Mouse (Mus musculus) stomach, embryonic 14.5 days (tissue): ENCODE measurements at regions not wholly inside any gene's neighbourhood (a gene's known extent, or its start where the extent isn't known, plus 50 kb on each side); places are given as distances from the start of the nearest gene placed in this dataset.

Experiments used
- ATAC-seq: fragments of 200-750 bp; cut with Nextera tagmentation; 2 replicates; pipeline ENCODE4 v1.8.0; 2017; ENCODE audit warnings: low read depth, moderate TSS enrichment; ENCODE audit not compliant: insufficient number of reproducible peaks, insufficient read depth, low FRiP score
- H3K27ac ChIP-seq: fragments of 300-500 bp; sonication (generic); 2 replicates; pipeline ENCODE4 v1.5.1; 2014; ENCODE audit warnings: mild to moderate bottlenecking, low read length, moderate library complexity, mixed read lengths
- H3K27me3 ChIP-seq: fragments of 300-500 bp; sonication (generic); 2 replicates; pipeline ENCODE4 v1.6.1; 2014; ENCODE audit warnings: low read length, control low read depth, mixed read lengths; ENCODE audit not compliant: control insufficient read depth, insufficient read depth
- H3K36me3 ChIP-seq: fragments of 300-500 bp; sonication (generic); 2 replicates; pipeline ENCODE4 v1.6.1; 2014; ENCODE audit warnings: mild to moderate bottlenecking, control low read depth, low read length, moderate library complexity, mixed read lengths; ENCODE audit not compliant: control insufficient read depth, insufficient read depth
- H3K4me1 ChIP-seq: fragments of 300-500 bp; sonication (generic); 2 replicates; pipeline ENCODE4 v1.6.1; 2014; ENCODE audit warnings: low read length, control low read depth, mixed read lengths; ENCODE audit not compliant: control insufficient read depth, insufficient read depth
- H3K4me2 ChIP-seq: fragments of 300-500 bp; sonication (generic); replicated peaks from 2 replicates; pipeline ENCODE4 v1.6.1; 2014; ENCODE audit warnings: low read depth, low read length, control low read depth
- H3K4me3 ChIP-seq: fragments of 300-500 bp; sonication (generic); 2 replicates; pipeline ENCODE4 v1.5.1; 2014; ENCODE audit warnings: low read depth, low read length, control low read depth
- H3K9ac ChIP-seq: fragments of 300-500 bp; sonication (generic); replicated peaks from 2 replicates; pipeline ENCODE4 v1.6.1; 2014; ENCODE audit warnings: low read depth, mild to moderate bottlenecking, control low read depth, low read length, moderate library complexity, mixed read lengths
- H3K9me3 ChIP-seq: fragments of 300-500 bp; sonication (generic); 2 replicates; pipeline ENCODE4 v1.6.1; 2016; ENCODE audit warnings: low read depth, low read length, control low read depth; ENCODE audit not compliant: control insufficient read depth
- WGBS: fragments of 180-500 bp; shearing (Covaris S2); extraction: QIAGEN DNeasy Blood & Tissue Kit; methylation state at CpG from one replicate; pipeline ENCODE4 v1.1.7; 2014; 5-methylcytosine and 5-hydroxymethylcytosine counted together

- H3K4me1 ChIP-seq, result no peaks in the 10 kb centered on the region
- no peak overlapping the region for H3K4me3 ChIP-seq
- WGBS, result 84% methylated on average over 19 of the region's 19 CpGs
- H3K9ac ChIP-seq, result no peak overlapping the region
- H3K4me2 ChIP-seq, result no peak overlapping the region
- H3K36me3 ChIP-seq, result no peaks in the 10 kb centered on the region
- no peak overlapping the region for H3K27ac ChIP-seq
- no peaks in the 10 kb centered on the region for H3K9me3 ChIP-seq
- ATAC-seq, result no peak
- no peaks in the 10 kb centered on the region for H3K27me3 ChIP-seq
Observed at GRCm38 (mm10) chr3:66746373-66747072, 234.7 kb upstream of the Rsrc1 start.

DNA sequence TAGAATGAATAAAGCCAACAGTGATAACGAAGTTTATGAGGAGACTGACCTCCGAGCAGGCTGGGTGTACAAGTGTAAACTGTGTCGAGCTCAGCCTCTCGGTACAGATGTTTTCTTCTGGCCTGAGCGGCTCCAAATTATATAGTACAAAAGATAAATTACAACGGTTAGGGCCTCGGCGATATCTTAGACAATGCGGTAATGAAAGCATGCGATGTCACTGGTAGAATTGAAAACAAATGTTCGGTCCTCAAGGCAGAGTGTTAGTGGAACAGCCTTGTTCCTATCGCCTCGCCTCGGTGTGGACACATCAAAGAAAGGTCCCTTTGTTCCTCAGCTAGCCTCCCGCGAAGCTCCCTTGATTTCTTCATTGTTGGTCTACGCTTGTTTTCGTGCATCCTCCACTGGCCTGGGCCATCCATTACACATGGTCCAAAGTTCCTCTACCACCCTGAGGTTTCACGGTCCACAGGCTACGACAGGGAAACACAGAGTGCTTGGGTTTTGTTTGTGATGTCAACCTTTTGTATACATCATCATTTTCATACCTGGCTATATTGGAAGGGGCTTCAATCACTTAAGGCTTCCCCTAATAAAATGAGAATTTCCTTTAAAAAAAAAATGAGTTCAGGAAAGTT is 234.0 kb upstream of the Rsrc1 start:
- no peak overlapping the region for H3K4me2 ChIP-seq
- no peak overlapping the region for H3K4me3 ChIP-seq
- H3K27me3 ChIP-seq, result no peaks in the 10 kb centered on the region
- H3K9me3 ChIP-seq, result no peaks in the 10 kb centered on the region
- H3K9ac ChIP-seq, result no peak overlapping the region
- 80% methylated on average over 20 of the region's 20 CpGs for WGBS
- no peak overlapping the region for H3K27ac ChIP-seq
- ATAC-seq, result no peak
- H3K4me1 ChIP-seq, result no peaks in the 10 kb centered on the region
- H3K36me3 ChIP-seq, result no peaks in the 10 kb centered on the region

GRCm38 (mm10) chr3:66758141-66758540 is 223.0 kb upstream of the Rsrc1 start:
- Histone ChIP-seq H3K4me1 (no peaks in the 10 kb centered on the region), H3K27ac (no peak overlapping the region), H3K4me2 (no peak overlapping the region), H3K9ac (no peak overlapping the region), H3K27me3 (no peaks in the 10 kb centered on the region), H3K4me3 (no peak overlapping the region), H3K36me3 (no peaks in the 10 kb centered on the region), H3K9me3 (no peaks in the 10 kb centered on the region)
- no peak for ATAC-seq
- 63% methylated on average over 3 of the region's 3 CpGs for whole genome bisulfite sequencing

DNA sequence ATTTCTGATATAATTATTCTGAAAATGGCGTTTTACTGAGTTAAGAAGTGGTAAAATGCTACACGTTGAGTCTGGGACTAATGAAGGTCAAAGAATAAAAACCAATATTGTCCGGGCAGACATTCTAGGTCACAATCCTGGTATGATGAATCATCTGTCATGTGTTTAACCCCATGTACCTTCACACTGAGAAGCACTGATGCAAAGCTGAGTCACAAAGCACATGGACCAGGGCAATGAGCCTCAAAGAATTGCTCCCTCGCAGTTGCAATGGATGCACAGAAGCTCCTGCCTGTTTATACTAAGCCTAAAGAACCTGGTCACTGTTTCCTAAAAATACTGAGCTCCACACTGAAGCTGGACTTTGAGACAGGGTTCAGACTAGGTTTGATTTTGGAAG is 221.3 kb upstream of the Rsrc1 start:
- Histone ChIP-seq H3K27ac (no peak overlapping the region), H3K27me3 (no peaks in the 10 kb centered on the region), H3K9ac (no peak overlapping the region), H3K36me3 (no peaks in the 10 kb centered on the region), H3K4me1 (no peaks in the 10 kb centered on the region), H3K9me3 (no peaks in the 10 kb centered on the region), H3K4me2 (no peak overlapping the region), H3K4me3 (no peak overlapping the region)
- ATAC-seq, result no peak
- 85% methylated on average over 4 of the region's 4 CpGs for WGBS

DNA sequence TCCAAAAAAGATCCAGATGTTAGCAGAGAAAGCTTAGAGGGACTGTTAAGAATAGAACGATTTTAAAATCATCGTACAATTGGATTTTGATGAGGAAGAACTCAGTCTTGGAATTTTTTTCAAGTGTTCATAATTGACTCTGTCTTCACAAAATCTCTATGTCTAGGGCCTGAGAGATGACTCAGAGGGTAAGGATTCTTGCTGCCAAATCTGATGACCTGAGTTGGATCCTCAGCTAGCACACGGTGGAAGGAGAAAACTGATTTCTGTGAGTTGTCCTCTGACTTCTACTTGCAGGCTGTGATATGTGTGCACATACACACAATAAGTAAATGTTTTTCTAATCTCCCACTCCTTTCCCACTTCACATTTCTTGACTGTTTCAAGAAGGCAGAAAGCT is 218.7 kb upstream of the Rsrc1 start:
- Histone ChIP-seq H3K9ac (no peak overlapping the region), H3K9me3 (no peaks in the 10 kb centered on the region), H3K4me2 (no peak overlapping the region), H3K4me3 (no peak overlapping the region), H3K4me1 (no peaks in the 10 kb centered on the region), H3K27me3 (no peaks in the 10 kb centered on the region), H3K36me3 (no peaks in the 10 kb centered on the region), H3K27ac (no peak overlapping the region)
- 89% methylated on average over 3 of the region's 3 CpGs for WGBS
- no peak for ATAC-seq

DNA sequence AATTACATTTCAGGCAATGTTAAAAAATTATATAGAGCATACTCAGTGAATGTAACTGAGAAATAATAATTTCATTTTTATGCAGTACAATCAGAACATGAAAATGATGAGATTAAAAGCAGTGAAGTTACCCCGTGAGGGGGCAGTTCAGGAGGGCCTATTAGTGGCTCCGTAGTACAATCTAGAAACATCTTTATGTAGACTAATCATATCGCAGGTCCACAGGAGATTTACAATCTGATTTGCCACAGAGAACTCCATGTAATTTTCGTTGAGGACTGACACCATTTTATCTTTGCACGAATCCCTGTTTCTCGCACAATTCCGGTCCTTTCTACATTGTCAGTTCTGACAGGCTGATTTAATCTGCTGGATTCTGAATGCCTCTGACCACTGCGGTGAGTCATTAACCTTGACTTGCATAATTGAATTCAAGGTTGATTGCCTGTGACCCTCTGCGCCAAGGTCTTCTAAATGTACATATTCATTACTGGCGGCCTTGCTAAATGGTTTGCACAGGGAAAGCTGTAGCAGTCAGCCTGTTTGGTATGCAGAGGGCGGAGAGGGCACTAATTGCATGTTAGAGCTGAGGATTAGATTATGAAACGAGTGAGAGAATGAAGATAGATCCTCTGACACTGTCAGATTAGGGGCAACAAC is 183.7 kb upstream of the Rsrc1 start:
- no peak overlapping the region for H3K4me3 ChIP-seq
- ATAC-seq, result no peak
- H3K27ac ChIP-seq, result no peak overlapping the region
- 56% methylated on average over 12 of the region's 12 CpGs for WGBS
- H3K9me3 ChIP-seq, result no peaks in the 10 kb centered on the region
- H3K9ac ChIP-seq, result no peak overlapping the region
- no peaks in the 10 kb centered on the region for H3K36me3 ChIP-seq
- H3K4me2 ChIP-seq, result no peak overlapping the region
- no peaks in the 10 kb centered on the region for H3K27me3 ChIP-seq
- no peaks in the 10 kb centered on the region for H3K4me1 ChIP-seq

DNA sequence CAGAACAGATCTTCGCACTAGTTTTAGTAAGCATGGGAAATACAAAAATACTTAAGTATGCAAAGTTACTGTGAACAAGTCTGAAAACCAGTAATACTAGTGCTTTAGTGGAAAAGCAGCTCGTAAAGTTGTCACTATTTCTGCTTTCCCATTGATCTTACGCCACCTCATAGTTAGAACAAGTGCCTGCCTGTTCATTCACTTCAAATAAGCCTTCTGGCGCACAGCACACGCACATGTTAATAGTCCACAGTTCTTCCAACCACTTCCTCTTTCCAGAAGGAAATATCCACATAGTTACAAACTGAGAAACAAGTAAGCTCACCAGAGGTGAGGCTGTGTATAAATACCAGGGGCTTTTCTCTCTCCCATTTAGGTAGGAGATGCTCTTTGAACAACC is 182.9 kb upstream of the Rsrc1 start:
- Histone ChIP-seq H3K27ac (no peak overlapping the region), H3K36me3 (no peaks in the 10 kb centered on the region), H3K9ac (no peak overlapping the region), H3K4me1 (no peaks in the 10 kb centered on the region), H3K4me2 (no peak overlapping the region), H3K4me3 (no peak overlapping the region), H3K27me3 (no peaks in the 10 kb centered on the region), H3K9me3 (no peaks in the 10 kb centered on the region)
- no peak for ATAC-seq
- WGBS, result 71% methylated on average over 5 of the region's 5 CpGs

DNA sequence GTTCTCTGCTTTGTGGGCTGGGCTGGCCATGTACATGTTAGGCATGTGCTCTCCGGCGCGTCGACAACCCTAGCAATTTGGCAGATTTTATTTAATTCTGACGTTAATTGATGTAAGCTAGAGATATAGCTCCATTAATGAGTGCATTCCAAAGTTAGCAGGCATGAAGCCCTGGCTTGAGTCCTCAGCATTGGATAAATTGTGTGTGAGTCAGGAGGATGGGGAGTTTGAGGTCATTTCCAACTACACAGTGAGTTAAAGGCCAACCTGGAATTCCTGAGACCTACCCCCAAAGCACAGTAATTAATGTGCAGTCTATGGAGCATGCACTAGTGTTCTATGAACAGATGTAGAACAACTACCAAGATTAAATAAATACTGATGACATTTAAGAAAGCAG is 178.7 kb upstream of the Rsrc1 start:
- Histone ChIP-seq H3K4me2 (no peak overlapping the region), H3K9me3 (no peaks in the 10 kb centered on the region), H3K27me3 (no peaks in the 10 kb centered on the region), H3K4me3 (no peak overlapping the region), H3K9ac (no peak overlapping the region), H3K36me3 (no peaks in the 10 kb centered on the region), H3K4me1 (no peaks in the 10 kb centered on the region), H3K27ac (no peak overlapping the region)
- no peak for ATAC-seq
- WGBS, result 79% methylated on average over 5 of the region's 5 CpGs
